Mouse (Mus musculus): ENCODE measurements around the gene Chrm1. TPM values are rescaled to one million over a fixed set of nuclear protein-coding genes. Genes with fewer than 3 reads are reported as not detected.

The Chrm1 gene
- polyA plus RNA-seq, 1 experiment, result not detected

- Histone ChIP-seq H3K4me3 (ENCODE audit: insufficient read depth, poor library complexity, severe bottlenecking) (no peak overlapping the region), H3K79me3 (ENCODE audit: low read depth) (no peaks in the 10 kb centered on the region), H3ac (ENCODE audit: control insufficient read depth, insufficient read length, low read depth) (no peak overlapping the region), H3K79me2 (ENCODE audit: control insufficient read depth, insufficient read depth) (no peaks in the 10 kb centered on the region), H3K36me3 (ENCODE audit: control insufficient read depth, insufficient read depth) (no peaks in the 10 kb centered on the region), H3K27me3 (ENCODE audit: control insufficient read depth, insufficient read depth, insufficient read length) (no peaks in the 10 kb centered on the region)
- TF ChIP-seq MAX (IDR thresholded peaks at IDR 0.05), result no peak
- no peak for TF ChIP-seq MYOG (IDR thresholded peaks at IDR 0.05; ENCODE audit: control insufficient read depth, extremely low read depth, insufficient read length)
- no peak for TF ChIP-seq CEBPB (IDR thresholded peaks at IDR 0.05; ENCODE audit: low read depth)
- TF ChIP-seq CTCF (IDR thresholded peaks at IDR 0.05; ENCODE audit: control insufficient read depth, insufficient read depth, insufficient read length), result no peak
- no peak for TF ChIP-seq USF1 (IDR thresholded peaks at IDR 0.05; ENCODE audit: low read depth)
- no peak for TF ChIP-seq MYOD1 (IDR thresholded peaks at IDR 0.05; ENCODE audit: control insufficient read depth, insufficient read length, low read depth)
- TF ChIP-seq FOSL1 (IDR thresholded peaks at IDR 0.05; ENCODE audit: insufficient read depth, low read length, poor library complexity, severe bottlenecking), result no peak
These were observed 28.4 kb downstream of the Chrm1 start for GRCm38 (mm10) chr19:8691871-8692539.

DNA sequence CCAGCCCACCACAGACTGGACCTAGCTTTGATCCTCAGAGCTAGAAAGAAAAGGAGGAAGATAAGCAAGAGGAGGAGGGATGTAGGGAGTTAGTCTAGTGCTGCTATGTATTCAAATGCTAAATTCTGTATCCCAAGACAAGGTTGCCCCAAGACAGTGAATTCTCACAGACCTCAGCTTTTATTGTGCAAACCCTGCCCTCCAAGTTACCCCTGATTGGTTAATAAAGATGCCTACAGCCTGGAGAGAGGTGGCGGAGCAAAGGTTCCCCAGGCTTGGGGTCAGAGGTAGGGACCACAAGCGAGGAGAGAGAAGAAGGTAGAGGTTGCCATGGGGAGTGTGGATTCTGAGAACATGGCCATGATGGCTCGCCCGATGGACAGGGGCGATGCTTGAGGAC, 29.2 kb downstream of the Chrm1 start:
- H3K79me2 ChIP-seq (ENCODE audit: control insufficient read depth, insufficient read depth), result no peaks in the 10 kb centered on the region
- no peaks in the 10 kb centered on the region for H3K27me3 ChIP-seq (ENCODE audit: control insufficient read depth, insufficient read depth, insufficient read length)
- no peak for TF ChIP-seq FOSL1 (IDR thresholded peaks at IDR 0.05; ENCODE audit: insufficient read depth, low read length, poor library complexity, severe bottlenecking)
- no peak for TF ChIP-seq CTCF (IDR thresholded peaks at IDR 0.05; ENCODE audit: control insufficient read depth, insufficient read depth, insufficient read length)
- TF ChIP-seq USF1 (IDR thresholded peaks at IDR 0.05; ENCODE audit: low read depth), result no peak
- no peak for TF ChIP-seq MYOD1 (IDR thresholded peaks at IDR 0.05; ENCODE audit: control insufficient read depth, insufficient read length, low read depth)
- no peak for TF ChIP-seq MYOG (IDR thresholded peaks at IDR 0.05; ENCODE audit: control insufficient read depth, extremely low read depth, insufficient read length)
- TF ChIP-seq MAX (IDR thresholded peaks at IDR 0.05), result no peak
- no peak for TF ChIP-seq CEBPB (IDR thresholded peaks at IDR 0.05; ENCODE audit: low read depth)
- no peak overlapping the region for H3ac ChIP-seq (ENCODE audit: control insufficient read depth, insufficient read length, low read depth)
- H3K4me3 ChIP-seq (ENCODE audit: insufficient read depth, poor library complexity, severe bottlenecking), result no peak overlapping the region
- H3K79me3 ChIP-seq (ENCODE audit: low read depth), result no peaks in the 10 kb centered on the region
- H3K36me3 ChIP-seq (ENCODE audit: control insufficient read depth, insufficient read depth), result no peaks in the 10 kb centered on the region

DNA sequence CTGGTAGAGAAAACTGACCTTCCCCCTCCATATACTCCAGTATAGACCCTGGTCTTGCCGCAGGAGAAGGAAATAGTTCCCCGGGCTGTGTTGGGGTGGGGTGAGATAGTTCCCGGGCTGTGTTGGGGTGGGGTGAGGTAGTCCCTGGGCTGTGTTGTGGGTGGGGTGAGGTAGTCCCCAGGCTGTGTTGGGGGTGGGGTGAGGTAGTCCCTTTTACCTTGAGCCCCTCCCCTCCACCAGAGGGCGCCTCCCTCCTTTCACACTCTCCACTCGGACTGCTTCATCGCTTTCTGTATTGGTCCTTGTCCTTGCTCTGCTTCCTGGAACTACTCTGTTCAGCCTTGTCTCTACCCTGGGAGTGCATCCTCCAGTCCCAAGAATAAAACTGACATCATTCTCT, 31.7 kb downstream of the Chrm1 start:
- Histone ChIP-seq H3K79me3 (ENCODE audit: low read depth) (no peaks in the 10 kb centered on the region), H3K79me2 (ENCODE audit: control insufficient read depth, insufficient read depth) (no peaks in the 10 kb centered on the region), H3K27me3 (ENCODE audit: control insufficient read depth, insufficient read depth, insufficient read length) (no peaks in the 10 kb centered on the region), H3K4me3 (ENCODE audit: insufficient read depth, poor library complexity, severe bottlenecking) (no peak overlapping the region), H3ac (ENCODE audit: control insufficient read depth, insufficient read length, low read depth) (no peak overlapping the region), H3K36me3 (ENCODE audit: control insufficient read depth, insufficient read depth) (no peaks in the 10 kb centered on the region)
- TF ChIP-seq USF1 (IDR thresholded peaks at IDR 0.05; ENCODE audit: low read depth), result no peak
- peak; percentile 29 for TF ChIP-seq CTCF (IDR thresholded peaks at IDR 0.05; ENCODE audit: control insufficient read depth, insufficient read depth, insufficient read length)
- TF ChIP-seq CEBPB (IDR thresholded peaks at IDR 0.05; ENCODE audit: low read depth), result no peak
- no peak for TF ChIP-seq MAX (IDR thresholded peaks at IDR 0.05)
- no peak for TF ChIP-seq MYOD1 (IDR thresholded peaks at IDR 0.05; ENCODE audit: control insufficient read depth, insufficient read length, low read depth)

- Histone ChIP-seq H3ac (ENCODE audit: control insufficient read depth, insufficient read length, low read depth) (no peak overlapping the region), H3K4me3 (ENCODE audit: insufficient read depth, poor library complexity, severe bottlenecking) (no peak overlapping the region), H3K27me3 (ENCODE audit: control insufficient read depth, insufficient read depth, insufficient read length) (no peaks in the 10 kb centered on the region), H3K36me3 (ENCODE audit: control insufficient read depth, insufficient read depth) (no peaks in the 10 kb centered on the region), H3K79me3 (ENCODE audit: low read depth) (no peaks in the 10 kb centered on the region), H3K79me2 (ENCODE audit: control insufficient read depth, insufficient read depth) (no peaks in the 10 kb centered on the region)
- no peak for TF ChIP-seq USF1 (IDR thresholded peaks at IDR 0.05; ENCODE audit: low read depth)
- no peak for TF ChIP-seq FOSL1 (IDR thresholded peaks at IDR 0.05; ENCODE audit: insufficient read depth, low read length, poor library complexity, severe bottlenecking)
- TF ChIP-seq MYOD1 (IDR thresholded peaks at IDR 0.05; ENCODE audit: control insufficient read depth, insufficient read length, low read depth), result no peak
These were observed 36.1 kb downstream of the Chrm1 start for GRCm38 (mm10) chr19:8699652-8700051.

DNA sequence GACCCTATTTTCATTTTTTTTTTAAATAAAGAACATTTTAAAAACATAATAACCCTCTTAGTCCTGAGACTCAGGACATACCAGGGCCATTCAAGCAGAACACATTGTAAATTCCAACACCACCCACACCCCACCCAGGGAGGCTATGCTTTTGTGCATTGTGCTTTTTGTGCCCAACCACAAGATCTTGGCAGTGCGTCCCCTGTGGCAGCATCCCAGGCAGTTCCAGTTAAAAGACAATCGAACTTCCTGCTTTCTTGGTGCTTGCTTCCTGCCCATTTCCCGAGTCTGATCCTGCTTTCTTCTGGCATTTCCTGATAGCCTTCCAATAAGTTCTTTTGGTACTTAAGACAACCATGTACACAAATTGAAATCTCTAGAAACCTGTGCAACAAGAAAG, 38.9 kb downstream of the Chrm1 start:
- Histone ChIP-seq H3K27me3 (ENCODE audit: control insufficient read depth, insufficient read depth, insufficient read length) (no peaks in the 10 kb centered on the region), H3K36me3 (ENCODE audit: control insufficient read depth, insufficient read depth) (peaks cover 13% of the 10 kb centered on the region), H3K79me2 (ENCODE audit: control insufficient read depth, insufficient read depth) (no peaks in the 10 kb centered on the region), H3K4me3 (ENCODE audit: insufficient read depth, poor library complexity, severe bottlenecking) (no peak overlapping the region), H3K79me3 (ENCODE audit: low read depth) (no peaks in the 10 kb centered on the region), H3ac (ENCODE audit: control insufficient read depth, insufficient read length, low read depth) (no peak overlapping the region)
- TF ChIP-seq CTCF (IDR thresholded peaks at IDR 0.05; ENCODE audit: control insufficient read depth, insufficient read depth, insufficient read length), result no peak
- TF ChIP-seq MYOD1 (IDR thresholded peaks at IDR 0.05; ENCODE audit: control insufficient read depth, insufficient read length, low read depth), result no peak
- TF ChIP-seq USF1 (IDR thresholded peaks at IDR 0.05; ENCODE audit: low read depth), result no peak
- TF ChIP-seq MAX (IDR thresholded peaks at IDR 0.05), result no peak
- no peak for TF ChIP-seq CEBPB (IDR thresholded peaks at IDR 0.05; ENCODE audit: low read depth)
- no peak for TF ChIP-seq MYOG (IDR thresholded peaks at IDR 0.05; ENCODE audit: control insufficient read depth, extremely low read depth, insufficient read length)
- TF ChIP-seq FOSL1 (IDR thresholded peaks at IDR 0.05; ENCODE audit: insufficient read depth, low read length, poor library complexity, severe bottlenecking), result no peak

DNA sequence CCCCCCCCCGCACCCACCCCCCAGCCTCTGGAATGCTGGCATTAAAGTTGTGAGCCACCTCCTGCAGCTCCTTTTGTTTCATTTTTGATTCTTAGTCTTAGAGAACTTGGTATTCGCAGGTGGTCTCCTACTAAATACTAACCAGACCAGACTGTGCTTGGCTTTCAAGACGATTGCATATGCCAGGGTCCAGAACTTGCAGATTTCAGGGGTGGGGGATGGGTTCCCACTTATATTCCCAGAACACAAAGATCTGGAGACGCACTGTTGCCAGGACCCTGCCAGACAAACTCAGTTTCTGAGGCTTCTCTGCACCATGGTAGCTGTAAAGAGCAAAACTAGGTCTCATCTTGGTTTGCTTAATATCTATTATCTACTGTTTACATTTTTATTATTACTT, 40.0 kb downstream of the Chrm1 start:
- Histone ChIP-seq H3K79me2 (ENCODE audit: control insufficient read depth, insufficient read depth) (no peaks in the 10 kb centered on the region), H3K79me3 (ENCODE audit: low read depth) (no peaks in the 10 kb centered on the region), H3ac (ENCODE audit: control insufficient read depth, insufficient read length, low read depth) (no peak overlapping the region), H3K27me3 (ENCODE audit: control insufficient read depth, insufficient read depth, insufficient read length) (no peaks in the 10 kb centered on the region), H3K4me3 (ENCODE audit: insufficient read depth, poor library complexity, severe bottlenecking) (no peak overlapping the region), H3K36me3 (ENCODE audit: control insufficient read depth, insufficient read depth) (peaks cover 24% of the 10 kb centered on the region)
- TF ChIP-seq USF1 (IDR thresholded peaks at IDR 0.05; ENCODE audit: low read depth) (no peak), CEBPB (IDR thresholded peaks at IDR 0.05; ENCODE audit: low read depth) (no peak), FOSL1 (IDR thresholded peaks at IDR 0.05; ENCODE audit: insufficient read depth, low read length, poor library complexity, severe bottlenecking) (no peak), MYOG (IDR thresholded peaks at IDR 0.05; ENCODE audit: control insufficient read depth, extremely low read depth, insufficient read length) (no peak), MYOD1 (IDR thresholded peaks at IDR 0.05; ENCODE audit: control insufficient read depth, insufficient read length, low read depth) (no peak), MAX (IDR thresholded peaks at IDR 0.05) (no peak), CTCF (IDR thresholded peaks at IDR 0.05; ENCODE audit: control insufficient read depth, insufficient read depth, insufficient read length) (no peak)
